Mouse (Mus musculus) limb, embryonic 14.5 days (tissue): Measurements from ENCODE around the gene Krtcap3. TPM values are rescaled to one million over a fixed set of nuclear protein-coding genes. Genes with fewer than 3 reads are reported as not detected.

Experiments
- ATAC-seq: fragments of 200-750 bp; cut with Nextera tagmentation; 2 replicates; pipeline ENCODE4 v1.8.0; 2017; ENCODE audit warnings: low read depth, moderate number of reproducible peaks, moderate TSS enrichment; ENCODE audit not compliant: low FRiP score
- DNase-seq: peaks from one replicate; pipeline ENCODE4 v3.0.0-alpha.2; 2015; ENCODE audit warnings: low spot score
- H3K27ac ChIP-seq: fragments of 300-500 bp; sonication (generic); replicated peaks from 2 replicates; pipeline ENCODE4 v1.5.1; 2014; ENCODE audit warnings: low read depth, mild to moderate bottlenecking, low read length, moderate library complexity, mixed read lengths
- H3K27me3 ChIP-seq: fragments of 300-500 bp; sonication (generic); 2 replicates; pipeline ENCODE4 v1.6.1; 2014; ENCODE audit warnings: low read length, mixed read lengths; ENCODE audit not compliant: control insufficient read depth, insufficient read depth
- H3K36me3 ChIP-seq: fragments of 300-500 bp; sonication (generic); 2 replicates; pipeline ENCODE4 v1.6.1; 2014; ENCODE audit warnings: mild to moderate bottlenecking, low read length, moderate library complexity, mixed read lengths; ENCODE audit not compliant: control insufficient read depth, insufficient read depth
- H3K4me1 ChIP-seq: fragments of 300-500 bp; sonication (generic); 2 replicates; pipeline ENCODE4 v1.6.1; 2014; ENCODE audit warnings: antibody characterized with exemption, low read length, mixed read lengths; ENCODE audit not compliant: control insufficient read depth, insufficient read depth
- H3K4me2 ChIP-seq: fragments of 300-500 bp; sonication (generic); replicated peaks from 2 replicates; pipeline ENCODE4 v1.6.1; 2014; ENCODE audit warnings: low read depth, mild to moderate bottlenecking, low read length, moderate library complexity; ENCODE audit not compliant: severe bottlenecking
- H3K4me3 ChIP-seq: fragments of 300-500 bp; sonication (generic); replicated peaks from 2 replicates; pipeline ENCODE4 v1.5.1; 2014; ENCODE audit warnings: low read length
- H3K9ac ChIP-seq: fragments of 300-500 bp; sonication (generic); 2 replicates; pipeline ENCODE4 v1.6.1; 2014; ENCODE audit warnings: mild to moderate bottlenecking, low read depth, low read length, moderate library complexity; ENCODE audit not compliant: severe bottlenecking
- H3K9me3 ChIP-seq: fragments of 300-500 bp; sonication (generic); 2 replicates; pipeline ENCODE4 v1.6.1; 2016; ENCODE audit warnings: low read length; ENCODE audit not compliant: control insufficient read depth
- POLR2A ChIP-seq: fragments of 200-500 bp; IDR thresholded peaks from 2 replicates; pipeline ENCODE4 v1.8.0; 2012; ENCODE audit warnings: inconsistent platforms, mild to moderate bottlenecking, moderate library complexity, borderline replicate concordance; ENCODE audit not compliant: insufficient read depth, insufficient read length; ENCODE audit errors: extremely low read depth
- WGBS: fragments of 180-500 bp; shearing (Covaris S2); extraction: QIAGEN DNeasy Blood & Tissue Kit; methylation state at CpG from one replicate; pipeline ENCODE4 v1.1.7; 2014; 5-methylcytosine and 5-hydroxymethylcytosine counted together
- polyA plus RNA-seq, 2 experiments: library from polyadenylated mRNA; depleted of rRNA in 1 of 2; stranded (reverse) in 1 of 2; unstranded in 1 of 2; fragments of >200 nt; fragmentation: Nextera tagmentation in 1 of 2; extraction: Ambion mirVana in 1 of 2; gene quantifications; 2 replicates each; pipeline versions ENCODE4 v1.2.1 to v1.2.3; 2012 to 2014

The Krtcap3 gene
- polyA plus RNA-seq, 2 experiments: 10.2 to 25.2 TPM

DNA sequence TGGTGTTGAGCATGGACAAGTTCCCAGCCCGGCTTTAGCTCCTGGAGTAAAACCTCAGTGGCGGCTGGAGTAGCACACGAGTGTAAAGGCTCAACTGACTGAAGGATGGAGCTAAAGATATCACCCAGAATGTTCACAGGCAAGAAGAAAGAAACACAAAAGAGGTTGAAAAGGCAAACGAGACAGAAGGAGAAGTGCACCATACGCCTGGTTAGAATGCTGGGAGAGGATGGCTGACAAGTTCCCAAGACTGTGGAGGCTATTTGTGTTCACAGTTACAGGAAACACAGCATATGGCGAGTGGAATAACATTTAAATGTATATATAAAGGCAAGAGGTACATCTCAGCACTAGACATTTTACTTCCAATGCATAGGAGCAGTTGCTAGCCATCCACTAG lies 21.5 kb downstream of the Krtcap3 start:
- ATAC-seq (no peak), DNase-seq (no peak)
- no peaks in the 10 kb centered on the region for H3K4me1 ChIP-seq
- no peak for TF ChIP-seq POLR2A
- H3K4me2 ChIP-seq: no peak overlapping the region
- H3K27ac ChIP-seq: no peak overlapping the region
- H3K36me3 ChIP-seq: peaks cover 78% of the 10 kb centered on the region
- H3K9me3 ChIP-seq: no peaks in the 10 kb centered on the region
- H3K4me3 ChIP-seq: no peak overlapping the region
- H3K9ac ChIP-seq: no peak overlapping the region
- 86% methylated on average over 6 of the region's 6 CpGs for WGBS
- no peaks in the 10 kb centered on the region for H3K27me3 ChIP-seq

- H3K36me3 ChIP-seq: peaks cover 88% of the 10 kb centered on the region
- H3K27ac ChIP-seq: no peak overlapping the region
- H3K9ac ChIP-seq: no peak overlapping the region
- H3K27me3 ChIP-seq: no peaks in the 10 kb centered on the region
- no peak overlapping the region for H3K4me2 ChIP-seq
- DNase-seq: no peak
- 86% methylated on average over 20 of the region's 20 CpGs for whole genome bisulfite sequencing
- no peak for TF ChIP-seq POLR2A
- no peaks in the 10 kb centered on the region for H3K4me1 ChIP-seq
- H3K4me3 ChIP-seq: no peak overlapping the region
- no peak for ATAC-seq
- no peaks in the 10 kb centered on the region for H3K9me3 ChIP-seq
Observed at GRCm38 (mm10) chr5:31279245-31279988, 27.9 kb downstream of the Krtcap3 start.

GRCm38 (mm10) chr5:31288225-31288624 lies 36.7 kb downstream of the Krtcap3 start:
- H3K27ac ChIP-seq: no peak overlapping the region
- no peak overlapping the region for H3K4me3 ChIP-seq
- H3K9me3 ChIP-seq: no peaks in the 10 kb centered on the region
- peaks cover 7% of the 10 kb centered on the region; the same call in 1 of the 2 replicates for H3K4me1 ChIP-seq
- H3K4me2 ChIP-seq: no peak overlapping the region
- no peaks in the 10 kb centered on the region for H3K27me3 ChIP-seq
- H3K36me3 ChIP-seq: peaks cover 44% of the 10 kb centered on the region
- WGBS: 77% methylated on average over 4 of the region's 4 CpGs
- no peak for DNase-seq
- ATAC-seq: no peak
- no peak for TF ChIP-seq POLR2A
- H3K9ac ChIP-seq: no peak overlapping the region

DNA sequence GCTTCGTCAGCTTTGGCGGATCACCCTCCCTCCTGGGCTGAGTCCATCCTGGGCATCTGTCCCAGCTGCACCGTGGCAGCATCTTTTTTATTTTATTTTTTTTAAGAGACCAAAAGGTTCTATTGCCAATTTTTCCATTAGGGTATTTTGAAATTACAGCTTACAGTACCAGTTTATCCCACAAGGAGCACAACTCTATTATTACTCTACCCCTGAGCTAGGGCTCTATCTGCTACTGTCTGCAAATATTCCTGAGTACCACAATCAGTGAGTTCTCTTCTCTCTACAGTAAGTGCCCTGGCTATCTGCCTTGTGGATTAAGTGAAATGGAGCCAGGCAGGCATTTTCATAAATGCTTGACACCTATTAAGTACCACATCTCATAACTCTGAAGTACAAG lies 37.2 kb downstream of the Krtcap3 start:
- no peak for ATAC-seq
- Histone ChIP-seq H3K4me1 (peaks cover 7% of the 10 kb centered on the region; the same call in 1 of the 2 replicates), H3K36me3 (peaks cover 44% of the 10 kb centered on the region), H3K4me3 (no peak overlapping the region), H3K4me2 (no peak overlapping the region), H3K27ac (no peak overlapping the region), H3K9me3 (no peaks in the 10 kb centered on the region), H3K27me3 (no peaks in the 10 kb centered on the region), H3K9ac (no peak overlapping the region)
- WGBS: 77% methylated on average over 3 of the region's 3 CpGs
- DNase-seq: no peak
- no peak for TF ChIP-seq POLR2A

DNA sequence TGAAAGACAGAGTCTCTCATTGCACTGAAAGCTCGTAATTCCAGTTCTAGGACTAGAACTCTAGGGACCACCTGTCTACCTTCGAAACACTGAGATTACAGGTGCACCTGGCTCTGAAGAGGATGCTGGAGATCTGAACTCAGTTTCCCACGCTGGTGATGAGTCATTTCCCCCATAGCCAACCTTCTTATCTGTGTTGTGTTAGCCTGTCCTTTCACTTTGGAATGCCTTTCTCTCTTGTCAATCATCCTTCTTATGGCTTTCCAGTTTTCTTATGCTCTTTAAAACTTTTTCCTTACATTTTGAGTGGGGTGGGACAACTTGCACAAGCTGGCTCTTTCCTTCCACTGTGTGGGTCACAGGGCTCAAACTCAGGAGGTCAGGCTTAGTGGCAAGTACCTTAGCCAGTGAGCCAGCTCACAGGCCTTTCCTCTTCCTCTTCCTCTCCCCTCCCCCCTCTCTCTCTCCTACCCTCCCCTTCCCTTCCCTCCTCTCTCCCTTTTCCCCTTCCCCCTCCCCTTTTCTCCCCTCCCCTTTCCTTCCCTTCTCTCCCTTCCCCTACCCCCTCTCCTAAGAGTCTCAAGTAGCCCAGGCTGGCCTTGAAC lies 38.2 kb downstream of the Krtcap3 start:
- TF ChIP-seq POLR2A: no peak
- 77% methylated on average over 3 of the region's 3 CpGs for WGBS
- no peak overlapping the region for H3K27ac ChIP-seq
- no peaks in the 10 kb centered on the region for H3K27me3 ChIP-seq
- H3K4me1 ChIP-seq: peaks cover 12% of the 10 kb centered on the region
- peaks cover 41% of the 10 kb centered on the region for H3K36me3 ChIP-seq
- ATAC-seq (no peak), DNase-seq (no peak)
- H3K4me2 ChIP-seq: peak overlapping the region; percentile 79
- H3K4me3 ChIP-seq: peak overlapping the region; percentile 56; the same call in 1 of the 2 replicates
- 0 out of 2 replicates have a peak overlapping the region, but pooled peaks have one; percentile 52 for H3K9ac ChIP-seq
- no peaks in the 10 kb centered on the region for H3K9me3 ChIP-seq
